In the genomic region with DNA sequence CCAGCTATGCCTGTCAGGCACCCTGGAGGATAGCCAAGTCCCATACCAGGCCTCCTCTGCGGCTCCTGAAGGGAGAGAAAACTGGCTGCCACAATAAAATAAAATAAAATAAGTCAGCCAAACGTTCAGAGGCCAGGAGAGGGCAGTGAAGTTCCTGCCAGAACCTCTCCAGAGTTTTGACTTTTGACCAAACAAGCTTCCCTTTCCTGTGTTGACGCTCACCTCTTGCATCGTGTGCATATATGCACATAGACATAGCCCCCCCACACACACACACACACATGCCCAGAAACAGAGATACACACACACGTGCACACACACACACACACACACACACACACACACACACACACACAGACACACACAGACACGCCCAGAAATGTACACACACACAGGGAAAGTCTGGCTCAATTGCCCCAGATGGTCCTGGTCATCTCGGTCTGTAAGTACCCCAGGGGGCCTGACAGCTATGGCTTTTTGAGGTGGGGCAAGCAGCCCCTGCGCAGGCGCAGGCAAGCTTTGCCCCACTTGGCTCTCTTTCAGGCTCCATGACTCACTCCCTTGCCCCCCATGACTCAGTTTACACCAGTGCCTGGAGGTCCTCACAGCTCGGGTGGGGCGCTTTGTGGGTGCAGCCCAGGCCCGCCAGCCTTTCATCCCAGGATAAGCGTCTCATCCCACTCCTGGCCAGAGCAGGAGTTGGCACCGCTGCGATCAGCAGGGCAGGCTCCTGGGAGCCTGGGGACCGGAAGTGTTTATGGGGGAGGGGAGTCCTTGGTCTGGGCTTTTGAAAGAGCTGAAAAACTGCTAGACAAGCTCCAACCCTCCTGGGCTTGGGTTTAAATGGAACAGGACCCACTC, we compare ENCODE assay signal across 8 mouse cellular contexts. TPM values are rescaled to one million over a fixed set of nuclear protein-coding genes. Genes with fewer than 3 reads are reported as not detected.
DNase-seq lines count a peak whose midpoint lies in the region; ATAC-seq and TF ChIP-seq lines count a peak whose summit lies in the region.

No protein-coding gene starts in this region.

- H3K27ac ChIP-seq in lung, embryonic 15.5 days, result peak overlapping the region; percentile 85
- no peak overlapping the region for H3K27ac ChIP-seq in olfactory bulb, adult 2 months (ENCODE audit: insufficient read depth, low read depth, low read length)

- no peaks in the 10 kb centered on the region for H3K9me3 ChIP-seq in lung, embryonic 15.5 days

- peak; percentile 66 for ATAC-seq in granulocyte monocyte progenitor cell, adult 5-6 weeks (replicated peaks; ENCODE audit: poor library complexity, severe bottlenecking)
- peak; percentile 66 for ATAC-seq in lung, embryonic 15.5 days (ENCODE audit: borderline replicate concordance, extremely low read depth, low FRiP score, low TSS enrichment)

- DNase-seq in gastrocnemius, postnatal 10 days, result peak; percentile 46
- no peak for DNase-seq in gastrocnemius, adult 8-10 months (ENCODE audit: low spot score in 2 of 2)
- peak; percentile 46 to 47 for DNase-seq in cerebellum, adult 18-20 months
- peak; percentile 64 for DNase-seq in kidney, adult 11 months
- no peak for DNase-seq in left cerebral cortex, adult 9 months (ENCODE audit: low spot score in 2 of 2)

- H3K27me3 ChIP-seq in lung, embryonic 15.5 days, result no peaks in the 10 kb centered on the region

- peaks cover 18% of the 10 kb centered on the region for H3K4me1 ChIP-seq in lung, embryonic 15.5 days
- H3K4me1 ChIP-seq in olfactory bulb, adult 2 months (ENCODE audit: control insufficient read depth, insufficient read depth, low read length), result peaks cover 16% of the 10 kb centered on the region

- peak overlapping the region; percentile 36 for H3K4me3 ChIP-seq in lung, embryonic 15.5 days
- peak overlapping the region; percentile 10; the same call in 1 of the 2 replicates for H3K4me3 ChIP-seq in olfactory bulb, adult 2 months (ENCODE audit: insufficient read depth, low read depth, low read length)

- H3K9ac ChIP-seq in lung, embryonic 15.5 days, result peak overlapping the region; percentile 36; the same call in 1 of the 2 replicates

- WGBS in lung, embryonic 15.5 days, result 2% methylated on average over 16 of the region's 16 CpGs
- WGBS in olfactory bulb, adult 2 months, result 10% methylated on average over 16 of the region's 16 CpGs

- H3K36me3 ChIP-seq in lung, embryonic 15.5 days, result no peaks in the 10 kb centered on the region

- no peak for TF ChIP-seq POLR2A in olfactory bulb, adult 2 months (IDR thresholded peaks at IDR 0.05; ENCODE audit: insufficient read depth, low read depth, low read length)

- peak overlapping the region; percentile 79 for H3K4me2 ChIP-seq in lung, embryonic 15.5 days

- no peak for TF ChIP-seq CTCF in olfactory bulb, adult 2 months (IDR thresholded peaks at IDR 0.05; ENCODE audit: insufficient read depth, low read depth, low read length)

RNA-seq across cellular contexts. Expression of gene AI837181, which starts 8.3 kb away (rescaled TPM):
- total RNA-seq in gastrocnemius, postnatal 10 days (2021), result 10 to 100 TPM; 47.8 to 50.5 TPM
- 10 to 100 TPM; 33.7 to 38.3 (median 35.8) TPM for total RNA-seq in gastrocnemius, adult 8-10 months (2022)
- total RNA-seq in granulocyte monocyte progenitor cell, adult 5-6 weeks (2014; fragmentation: Nextera tagmentation), result 30.1 and 32.7 TPM in 2 replicates
- total RNA-seq in granulocyte monocyte progenitor cell, adult 5-6 weeks (2017), result 10.9 and 12.2 TPM in 2 replicates
- 56.5 and 58.6 TPM in 2 replicates for polyA plus RNA-seq in lung, embryonic 15.5 days (2015; fragmentation: Nextera tagmentation; extraction: Ambion mirVana)
- not detected in 2 replicates for polyA plus RNA-seq in olfactory bulb, adult 2 months (2012; ENCODE audit: insufficient read depth, insufficient read length, low replicate concordance, missing spikeins)

RNA-seq across cellular contexts. Expression of gene Drap1, which starts 8.4 kb away (rescaled TPM):
- total RNA-seq in gastrocnemius, postnatal 10 days (2021), result 100 to 1,000 TPM; 513 to 561 TPM
- 100 to 1,000 TPM; 727 to 752 (median 743) TPM for total RNA-seq in gastrocnemius, adult 8-10 months (2022)
- 160 and 218 TPM in 2 replicates for total RNA-seq in granulocyte monocyte progenitor cell, adult 5-6 weeks (2014; fragmentation: Nextera tagmentation)
- 119 and 145 TPM in 2 replicates for total RNA-seq in granulocyte monocyte progenitor cell, adult 5-6 weeks (2017)
- polyA plus RNA-seq in lung, embryonic 15.5 days (2015; fragmentation: Nextera tagmentation; extraction: Ambion mirVana), result 243 and 268 TPM in 2 replicates
- polyA plus RNA-seq in olfactory bulb, adult 2 months (2012; ENCODE audit: insufficient read depth, insufficient read length, low replicate concordance, missing spikeins), result not detected in 2 replicates

RNA-seq across cellular contexts. Expression of gene Fosl1, which starts 14.1 kb away (rescaled TPM):
- total RNA-seq in gastrocnemius, postnatal 10 days (2021), result not detected
- not detected for total RNA-seq in gastrocnemius, adult 8-10 months (2022)
- total RNA-seq in granulocyte monocyte progenitor cell, adult 5-6 weeks (2014; fragmentation: Nextera tagmentation), result 0.32 TPM in 1 of 2 replicates, not detected in the other
- total RNA-seq in granulocyte monocyte progenitor cell, adult 5-6 weeks (2017), result 0.57 TPM in 1 of 2 replicates, not detected in the other
- polyA plus RNA-seq in lung, embryonic 15.5 days (2015; fragmentation: Nextera tagmentation; extraction: Ambion mirVana), result not detected in 2 replicates
- polyA plus RNA-seq in olfactory bulb, adult 2 months (2012; ENCODE audit: insufficient read depth, insufficient read length, low replicate concordance, missing spikeins), result not detected in 2 replicates

RNA-seq across cellular contexts. Expression of gene Ccdc85b, which starts 24.5 kb away (rescaled TPM):
- total RNA-seq in gastrocnemius, postnatal 10 days (2021), result 1 to 10 TPM; 8.2 to 9.1 TPM
- 1 to 10 TPM; 5.5 to 8.1 (median 6.3) TPM for total RNA-seq in gastrocnemius, adult 8-10 months (2022)
- 0.68 and 1.9 TPM in 2 replicates for total RNA-seq in granulocyte monocyte progenitor cell, adult 5-6 weeks (2014; fragmentation: Nextera tagmentation)
- 2.5 and 4.1 TPM in 2 replicates for total RNA-seq in granulocyte monocyte progenitor cell, adult 5-6 weeks (2017)
- polyA plus RNA-seq in lung, embryonic 15.5 days (2015; fragmentation: Nextera tagmentation; extraction: Ambion mirVana), result 12.1 and 12.4 TPM in 2 replicates
- not detected in 2 replicates for polyA plus RNA-seq in olfactory bulb, adult 2 months (2012; ENCODE audit: insufficient read depth, insufficient read length, low replicate concordance, missing spikeins)

RNA-seq across cellular contexts. Expression of gene Fibp, which starts 27.2 kb away (rescaled TPM):
- 10 to 100 TPM; 53.2 to 54.6 TPM for total RNA-seq in gastrocnemius, postnatal 10 days (2021)
- 10 to 100 TPM; 29.2 to 35.1 (median 32.8) TPM for total RNA-seq in gastrocnemius, adult 8-10 months (2022)
- total RNA-seq in granulocyte monocyte progenitor cell, adult 5-6 weeks (2014; fragmentation: Nextera tagmentation), result 33.6 and 94.2 TPM in 2 replicates
- 112 and 122 TPM in 2 replicates for total RNA-seq in granulocyte monocyte progenitor cell, adult 5-6 weeks (2017)
- 101 and 117 TPM in 2 replicates for polyA plus RNA-seq in lung, embryonic 15.5 days (2015; fragmentation: Nextera tagmentation; extraction: Ambion mirVana)
- not detected in 2 replicates for polyA plus RNA-seq in olfactory bulb, adult 2 months (2012; ENCODE audit: insufficient read depth, insufficient read length, low replicate concordance, missing spikeins)

Comparison
In these comparisons a context has a peak if more than half of its experiments do, and no peak if none do; other contexts are left out.
1. DNase-seq: peak in gastrocnemius, postnatal 10 days (single experiment), cerebellum, adult 18-20 months (2 of 2) and kidney, adult 11 months (single experiment); none in gastrocnemius, adult 8-10 months (0 of 2) and left cerebral cortex, adult 9 months (0 of 2).